Mouse (Mus musculus): ENCODE data around the gene Rasgrp2. TPM values are rescaled to one million over a fixed set of nuclear protein-coding genes. Genes with fewer than 3 reads are reported as not detected.

Gene Rasgrp2
- polyA plus RNA-seq, 1 experiment from 2014 or later: 34.6 TPM

- no peaks in the 10 kb centered on the region for H3K9me3 ChIP-seq
- H3K4me3 ChIP-seq: no peak overlapping the region
- WGBS: 16% methylated on average over 6 of the region's 6 CpGs
- peaks cover 63% of the 10 kb centered on the region for H3K4me1 ChIP-seq
- no peak overlapping the region for H3K4me2 ChIP-seq (replicated peaks)
- H3K27me3 ChIP-seq: no peaks in the 10 kb centered on the region
- H3K9ac ChIP-seq (replicated peaks): no peak overlapping the region
- H3K36me3 ChIP-seq: peaks cover 3% of the 10 kb centered on the region; the same call in 1 of the 2 replicates
- peak overlapping the region; percentile 76 for H3K27ac ChIP-seq (replicated peaks)
- ATAC-seq (replicated peaks): peak; percentile 77
Measured at GRCm38 (mm10) chr19:6452030-6452494, 52.9 kb downstream of the Rasgrp2 start.

- Histone ChIP-seq H3K4me2 (replicated peaks) (no peak overlapping the region), H3K4me3 (no peak overlapping the region), H3K9ac (replicated peaks) (peak overlapping the region; percentile 29), H3K9me3 (no peaks in the 10 kb centered on the region), H3K27ac (replicated peaks) (peak overlapping the region; percentile 76), H3K36me3 (peaks cover 7% of the 10 kb centered on the region; the same call in 1 of the 2 replicates), H3K4me1 (peaks cover 56% of the 10 kb centered on the region), H3K27me3 (no peaks in the 10 kb centered on the region)
- WGBS: 41% methylated on average over 9 of the region's 9 CpGs
- ATAC-seq (replicated peaks): no peak; the same call in 1 of the 2 replicates
Measured at GRCm38 (mm10) chr19:6452672-6453310, 53.7 kb downstream of the Rasgrp2 start.

GRCm38 (mm10) chr19:6453349-6453748, 54.2 kb downstream of the Rasgrp2 start:
- Histone ChIP-seq H3K4me2 (replicated peaks) (no peak overlapping the region), H3K27me3 (no peaks in the 10 kb centered on the region), H3K4me3 (no peak overlapping the region), H3K36me3 (peaks cover 11% of the 10 kb centered on the region; the same call in 1 of the 2 replicates), H3K27ac (replicated peaks) (peak overlapping the region; percentile 76), H3K9ac (replicated peaks) (peak overlapping the region; percentile 29), H3K9me3 (no peaks in the 10 kb centered on the region), H3K4me1 (peaks cover 50% of the 10 kb centered on the region)
- no peak for ATAC-seq (replicated peaks)
- WGBS: 66% methylated on average over 8 of the region's 8 CpGs

- 66% methylated on average over 10 of the region's 10 CpGs for WGBS
- peak overlapping the region; percentile 76 for H3K27ac ChIP-seq (replicated peaks)
- ATAC-seq (replicated peaks): no peak
- peaks cover 18% of the 10 kb centered on the region; the same call in 1 of the 2 replicates for H3K36me3 ChIP-seq
- no peak overlapping the region for H3K4me3 ChIP-seq
- no peak overlapping the region for H3K9ac ChIP-seq (replicated peaks)
- no peak overlapping the region for H3K4me2 ChIP-seq (replicated peaks)
- H3K27me3 ChIP-seq: no peaks in the 10 kb centered on the region
- peaks cover 42% of the 10 kb centered on the region for H3K4me1 ChIP-seq
- H3K9me3 ChIP-seq: no peaks in the 10 kb centered on the region
Measured at GRCm38 (mm10) chr19:6454041-6454720, 55.0 kb downstream of the Rasgrp2 start.

GRCm38 (mm10) chr19:6459504-6459903, 60.4 kb downstream of the Rasgrp2 start:
- peaks cover 20% of the 10 kb centered on the region for H3K4me1 ChIP-seq
- no peak for ATAC-seq (replicated peaks)
- H3K36me3 ChIP-seq: peaks cover 26% of the 10 kb centered on the region; the same call in 1 of the 2 replicates
- no peak overlapping the region for H3K27ac ChIP-seq (replicated peaks)
- H3K9ac ChIP-seq (replicated peaks): no peak overlapping the region
- whole genome bisulfite sequencing: 90% methylated on average over 6 of the region's 6 CpGs
- H3K27me3 ChIP-seq: no peaks in the 10 kb centered on the region
- H3K4me3 ChIP-seq: no peak overlapping the region
- H3K4me2 ChIP-seq (replicated peaks): no peak overlapping the region
- H3K9me3 ChIP-seq: no peaks in the 10 kb centered on the region

- H3K4me2 ChIP-seq (replicated peaks): no peak overlapping the region
- no peak for ATAC-seq (replicated peaks)
- 41% methylated on average over 6 of the region's 6 CpGs for WGBS
Measured at GRCm38 (mm10) chr19:6462841-6463240, 63.7 kb downstream of the Rasgrp2 start.

GRCm38 (mm10) chr19:6464306-6465071, 65.3 kb downstream of the Rasgrp2 start:
- Histone ChIP-seq H3K27ac (replicated peaks) (peak overlapping the region; percentile 57), H3K27me3 (no peaks in the 10 kb centered on the region), H3K4me3 (no peak overlapping the region), H3K36me3 (peaks cover 7% of the 10 kb centered on the region; the same call in 1 of the 2 replicates), H3K4me1 (peaks cover 27% of the 10 kb centered on the region), H3K4me2 (replicated peaks) (no peak overlapping the region), H3K9me3 (no peaks in the 10 kb centered on the region), H3K9ac (replicated peaks) (0 out of 2 replicates have a peak overlapping the region, but pooled peaks have one; percentile 3)
- 42% methylated on average over 10 of the region's 10 CpGs for WGBS
- peak; percentile 27; the same call in 1 of the 2 replicates for ATAC-seq (replicated peaks)

More at GRCm38 (mm10) chr19:6462841-6463240, 63.7 kb downstream of the Rasgrp2 start:
- no peak overlapping the region for H3K27ac ChIP-seq (replicated peaks)
- no peak overlapping the region for H3K4me3 ChIP-seq
- H3K36me3 ChIP-seq: peaks cover 19% of the 10 kb centered on the region; the same call in 1 of the 2 replicates
- H3K4me1 ChIP-seq: peaks cover 27% of the 10 kb centered on the region
- H3K9ac ChIP-seq (replicated peaks): no peak overlapping the region
- no peaks in the 10 kb centered on the region for H3K9me3 ChIP-seq
- H3K27me3 ChIP-seq: no peaks in the 10 kb centered on the region

Other genes with a start within 250 kb of the Rasgrp2 start
- gene Majin, start 215.0 kb upstream of the Rasgrp2 start, polyA plus RNA-seq (2015; fragmentation: Nextera tagmentation; extraction: Ambion mirVana): not detected in 2 replicates
- not detected in 2 replicates for gene Gpha2, start 173.0 kb upstream of the Rasgrp2 start, polyA plus RNA-seq (2015; fragmentation: Nextera tagmentation; extraction: Ambion mirVana)
- 95.5 and 98.5 TPM in 2 replicates for gene Ppp2r5b, start 163.5 kb upstream of the Rasgrp2 start, polyA plus RNA-seq (2015; fragmentation: Nextera tagmentation; extraction: Ambion mirVana)
- gene Atg2a, start 157.7 kb upstream of the Rasgrp2 start, polyA plus RNA-seq (2015; fragmentation: Nextera tagmentation; extraction: Ambion mirVana): 9.7 and 10.1 TPM in 2 replicates
- gene Ehd1, start 122.6 kb upstream of the Rasgrp2 start, polyA plus RNA-seq (2015; fragmentation: Nextera tagmentation; extraction: Ambion mirVana): 88.1 TPM in 2 replicates
- 0.31 and 0.67 TPM in 2 replicates for gene Cdc42bpg, start 92.9 kb upstream of the Rasgrp2 start, polyA plus RNA-seq (2015; fragmentation: Nextera tagmentation; extraction: Ambion mirVana)
- gene Men1, start 64.4 kb upstream of the Rasgrp2 start, polyA plus RNA-seq (2015; fragmentation: Nextera tagmentation; extraction: Ambion mirVana): 94.6 and 97.7 TPM in 2 replicates
- 12.7 and 14.1 TPM in 2 replicates for gene Map4k2, start 58.2 kb upstream of the Rasgrp2 start, polyA plus RNA-seq (2015; fragmentation: Nextera tagmentation; extraction: Ambion mirVana)
- gene Sf1, start 35.6 kb upstream of the Rasgrp2 start, polyA plus RNA-seq (2015; fragmentation: Nextera tagmentation; extraction: Ambion mirVana): 119 and 134 TPM in 2 replicates
- 3.4 and 3.5 TPM in 2 replicates for gene Pygm, start 14.9 kb upstream of the Rasgrp2 start, polyA plus RNA-seq (2015; fragmentation: Nextera tagmentation; extraction: Ambion mirVana)
- gene Nrxn2, start 19.4 kb downstream of the Rasgrp2 start, polyA plus RNA-seq (2015; fragmentation: Nextera tagmentation; extraction: Ambion mirVana): 31.1 and 32.4 TPM in 2 replicates
- 0.10 TPM in 1 of 2 replicates, not detected in the other for gene Slc22a12, start 143.7 kb downstream of the Rasgrp2 start, polyA plus RNA-seq (2015; fragmentation: Nextera tagmentation; extraction: Ambion mirVana)

Measured in forebrain, embryonic 15.5 days (tissue).